Mouse (Mus musculus) cerebral cortex, adult 2 months (tissue): Measurements from ENCODE around the gene Kremen2.

Experiments
- WGBS: fragments of 180-500 bp; shearing (Covaris S2); methylation state at CpG from one replicate; pipeline ENCODE4 v1.1.7; 2018; 5-methylcytosine and 5-hydroxymethylcytosine counted together

The Kremen2 gene

DNA sequence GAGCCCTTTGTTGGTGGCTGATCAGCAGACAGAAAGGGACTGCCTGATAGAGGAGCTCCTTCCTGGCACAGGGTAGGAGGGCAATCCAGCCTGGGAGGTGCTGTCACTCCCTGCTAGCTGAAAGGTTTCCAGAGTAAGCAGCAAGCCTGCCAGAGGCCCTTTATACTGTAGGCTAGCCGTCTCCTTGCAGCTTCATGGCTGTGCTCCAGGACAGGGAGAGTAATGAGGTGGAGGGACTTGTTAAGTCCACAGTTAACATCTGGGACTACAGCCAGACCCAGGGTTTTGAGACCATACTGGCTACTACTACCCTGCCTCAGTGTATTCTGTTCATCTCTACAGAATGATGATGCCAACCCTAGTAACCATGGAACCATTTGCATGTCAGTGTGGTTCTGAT, 11.3 kb downstream of the Kremen2 start:
- WGBS: 40% methylated on average over 1 of the region's 1 CpGs

DNA sequence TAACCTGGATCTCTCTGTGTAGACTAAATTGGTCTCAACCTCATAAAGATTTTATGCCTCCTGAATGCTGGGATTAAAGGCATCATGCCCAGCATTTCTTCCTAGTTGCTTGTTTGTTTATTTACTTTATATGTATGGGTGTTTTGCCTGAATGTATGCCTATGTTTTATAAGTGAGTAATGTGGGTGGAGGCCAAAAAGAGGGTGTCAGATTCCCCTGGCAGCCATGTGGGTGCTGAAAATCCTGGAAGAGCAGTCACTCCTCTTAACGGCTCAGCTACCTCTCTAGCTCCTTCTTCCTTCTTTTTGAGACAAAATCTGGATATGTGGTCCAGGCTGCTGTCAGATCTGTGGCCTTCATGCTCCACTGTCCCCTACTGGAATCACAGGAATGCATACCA, 15.2 kb downstream of the Kremen2 start:
- WGBS: 43% methylated on average over 1 of the region's 1 CpGs

DNA sequence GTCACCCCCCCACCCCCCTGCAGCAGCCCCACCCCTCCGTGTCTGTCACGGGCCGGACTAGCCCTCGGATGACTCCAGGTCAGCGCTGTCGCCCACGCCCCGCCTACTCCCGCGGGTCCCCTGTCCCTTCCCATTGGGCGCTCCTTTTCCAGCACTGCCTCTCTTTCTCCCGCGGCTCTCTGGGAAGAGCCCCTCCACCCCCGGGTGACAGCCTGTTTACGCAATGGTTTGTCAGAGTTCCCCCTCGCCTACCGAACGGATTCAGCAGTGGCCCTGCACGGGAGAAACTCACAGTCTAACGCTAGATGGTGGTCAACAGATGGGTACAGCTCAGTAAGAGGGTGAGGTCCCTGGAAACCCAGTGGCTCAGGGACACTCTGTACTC, 18.9 kb downstream of the Kremen2 start:
- under 1% methylated on average over 19 of the region's 20 CpGs for WGBS

DNA sequence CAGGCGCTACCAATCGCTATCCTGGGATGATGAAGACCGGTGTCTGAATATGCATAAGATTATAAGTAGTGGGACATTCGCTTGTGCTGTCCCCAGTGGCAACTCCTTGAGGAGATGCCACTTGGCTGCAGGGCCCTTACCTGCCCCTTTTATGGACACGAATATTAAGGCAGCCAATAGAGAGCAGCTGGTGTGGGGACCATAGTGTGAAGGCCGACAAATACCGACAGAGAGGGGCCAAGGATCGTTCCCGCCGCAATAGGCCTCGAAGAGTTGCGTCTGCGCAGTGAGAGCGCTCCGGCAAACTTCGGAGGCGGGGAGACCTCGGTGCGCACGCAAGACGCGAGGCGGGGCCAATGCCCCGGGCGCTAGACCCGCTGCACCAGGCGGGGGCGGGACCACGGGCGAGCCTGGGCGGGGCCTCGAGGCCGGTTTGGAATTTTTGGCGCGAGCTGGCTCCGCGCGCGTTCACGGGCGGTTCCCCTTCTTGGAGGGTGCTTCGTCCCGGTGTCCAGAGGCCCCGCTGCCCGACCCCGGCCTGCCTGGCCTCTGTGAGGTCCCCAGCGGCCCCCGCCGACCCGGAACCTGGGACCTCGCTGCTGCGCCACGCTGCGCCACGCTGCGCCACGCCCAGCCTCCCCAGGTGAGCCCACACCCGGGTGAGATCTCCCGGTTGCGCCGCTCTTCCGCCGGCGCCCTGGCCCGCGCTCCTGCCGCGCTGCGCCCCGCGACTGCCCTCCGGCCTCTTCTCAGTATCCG, 19.5 kb downstream of the Kremen2 start, which contains the start of gene Pkmyt1:
TSS of gene Pkmyt1 (plus strand) at position 338 of the 759 bp plus-strand sequence.
- WGBS: under 1% methylated on average over 72 of the region's 73 CpGs

DNA sequence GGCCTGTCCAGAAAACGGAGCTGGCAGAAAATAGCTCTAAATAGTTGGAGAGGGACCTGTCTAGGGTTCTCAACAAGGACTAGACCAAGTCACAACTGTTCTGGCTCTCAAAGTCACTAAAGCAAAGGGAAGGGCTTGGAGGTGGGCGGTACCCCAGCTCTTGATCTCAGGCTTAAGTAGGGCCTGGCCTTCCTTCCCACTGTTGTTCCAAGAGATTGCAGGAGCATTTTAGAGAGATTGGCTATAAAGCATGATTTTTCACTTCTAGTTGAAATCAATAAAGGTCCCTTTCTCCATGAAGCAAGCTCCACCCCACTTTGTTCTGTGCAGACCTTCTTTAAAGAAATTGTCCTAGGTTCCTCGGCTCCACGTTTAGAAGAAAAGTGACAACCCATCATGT, 20.2 kb downstream of the Kremen2 start:
- 60% methylated on average over 4 of the region's 4 CpGs for WGBS

DNA sequence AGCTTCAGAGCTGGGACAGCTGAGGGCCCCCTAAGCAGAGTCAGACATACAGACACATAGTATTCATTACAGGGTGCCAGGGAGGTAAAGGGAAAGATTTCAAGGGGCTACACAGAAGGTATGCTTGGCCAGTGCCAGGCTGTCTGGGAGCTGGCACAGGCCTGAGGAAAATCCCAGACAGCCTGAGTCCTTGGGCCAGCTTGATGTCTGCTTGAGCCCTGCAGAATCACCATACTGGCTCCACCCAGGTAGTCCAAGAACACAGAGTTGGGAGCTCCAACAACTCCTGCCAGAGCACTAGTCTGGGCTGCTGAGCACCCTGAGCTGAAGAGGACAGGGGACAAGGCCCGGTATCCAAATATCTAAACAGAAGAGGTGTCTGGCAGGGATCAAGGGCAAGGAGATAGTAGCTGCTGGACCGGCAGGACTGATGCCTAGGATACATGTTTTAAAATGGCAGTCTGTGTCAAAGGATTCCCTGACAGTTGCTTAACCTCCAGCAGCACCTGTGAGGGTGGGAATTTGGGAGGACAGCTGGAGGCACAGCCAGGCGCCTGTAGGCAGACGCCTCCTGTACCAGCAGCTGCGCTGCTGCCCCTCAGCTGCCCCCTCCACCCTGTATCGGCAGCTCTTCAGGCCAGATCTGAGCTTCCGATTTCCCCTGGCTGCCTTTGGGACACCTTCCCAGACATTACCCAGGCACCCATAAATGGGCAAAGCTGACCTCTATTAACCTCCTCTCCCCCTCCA, 23.1 kb downstream of the Kremen2 start, which contains the start of gene 1520401A03Rik:
TSS of gene 1520401A03Rik (minus strand) at position 408 of the 750 bp plus-strand sequence.
- WGBS: 93% methylated on average over 7 of the region's 7 CpGs

DNA sequence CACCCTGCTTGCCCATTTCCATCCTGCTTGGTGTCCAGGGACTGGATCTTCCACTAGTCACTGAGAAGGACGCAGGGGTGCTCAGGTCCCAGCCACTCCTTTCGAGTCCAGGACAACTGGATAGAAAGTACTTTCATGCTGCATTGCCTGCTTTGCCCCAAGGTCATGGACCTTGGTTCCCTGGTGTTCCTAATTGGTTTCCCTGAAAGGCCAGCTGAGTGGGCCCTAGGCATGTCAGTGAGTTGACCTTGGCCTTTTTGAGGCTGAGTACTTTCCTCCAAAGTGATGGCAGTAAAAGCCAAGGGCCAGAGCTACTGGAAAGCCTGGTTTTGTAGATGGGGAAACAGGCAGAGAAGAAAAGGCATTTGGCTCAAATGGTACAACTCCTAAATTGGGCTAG, 23.7 kb downstream of the Kremen2 start:
- 92% methylated on average over 2 of the region's 2 CpGs for WGBS

DNA sequence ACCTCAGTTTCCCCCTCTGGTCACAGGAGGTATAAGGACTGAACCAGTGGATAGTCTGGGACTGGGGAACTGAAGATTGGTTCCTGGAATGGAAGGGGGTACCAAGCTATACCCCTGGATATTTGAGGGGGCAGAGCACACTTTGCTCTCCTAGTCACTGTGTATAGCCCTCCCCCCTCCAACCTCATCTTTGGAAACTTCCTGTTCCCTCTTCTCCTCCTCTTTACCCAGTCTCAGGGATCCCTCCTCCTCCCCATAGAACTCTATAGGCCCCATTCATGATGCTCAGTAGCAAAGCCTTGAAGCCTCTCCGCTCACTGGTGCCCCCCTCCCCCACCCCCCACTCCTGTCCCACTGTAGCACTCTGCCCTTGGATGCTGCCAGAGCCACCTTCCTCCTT, 26.2 kb downstream of the Kremen2 start:
- WGBS: 43% methylated on average over 1 of the region's 1 CpGs

DNA sequence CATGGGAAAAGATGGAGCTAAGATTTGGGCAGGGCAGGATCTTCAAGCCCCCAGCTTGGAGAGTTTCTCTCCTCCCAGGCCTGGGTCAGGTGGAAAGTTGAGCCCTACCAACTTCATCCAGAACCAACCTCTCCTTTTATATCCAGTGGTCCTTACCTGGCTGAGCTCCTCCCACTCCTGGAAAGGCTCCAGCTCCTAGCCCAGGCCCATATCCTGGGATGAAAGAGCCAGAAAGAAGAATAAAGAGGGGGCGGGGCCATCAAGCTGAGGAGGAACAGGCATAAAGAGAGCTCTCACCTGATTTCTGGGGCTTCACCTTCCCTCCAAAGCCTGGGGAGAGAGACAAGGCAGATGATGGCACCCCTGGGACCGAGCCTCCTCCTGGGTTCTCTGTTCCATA, 28.6 kb downstream of the Kremen2 start:
- 83% methylated on average over 2 of the region's 2 CpGs for WGBS

DNA sequence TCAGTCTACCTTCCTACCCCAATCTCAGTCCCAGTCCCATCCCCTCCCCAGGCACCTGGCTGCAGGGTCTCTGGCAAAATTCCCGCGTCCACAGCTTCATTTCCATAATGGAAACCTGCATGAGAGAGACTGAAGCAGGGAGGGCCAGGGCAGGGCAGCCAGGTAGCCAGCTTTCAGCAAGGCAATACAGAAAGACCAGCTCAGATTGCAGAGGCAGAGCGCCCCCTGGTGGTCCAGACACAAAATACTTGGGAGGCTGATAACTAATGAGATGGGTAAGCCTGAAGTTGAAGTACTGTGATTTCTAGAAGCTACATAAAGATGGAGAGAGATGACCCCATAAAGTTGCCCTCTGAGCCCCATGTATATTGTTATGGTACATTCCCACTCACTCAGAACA, 39.4 kb downstream of the Kremen2 start:
- 16% methylated on average over 3 of the region's 3 CpGs for WGBS

DNA sequence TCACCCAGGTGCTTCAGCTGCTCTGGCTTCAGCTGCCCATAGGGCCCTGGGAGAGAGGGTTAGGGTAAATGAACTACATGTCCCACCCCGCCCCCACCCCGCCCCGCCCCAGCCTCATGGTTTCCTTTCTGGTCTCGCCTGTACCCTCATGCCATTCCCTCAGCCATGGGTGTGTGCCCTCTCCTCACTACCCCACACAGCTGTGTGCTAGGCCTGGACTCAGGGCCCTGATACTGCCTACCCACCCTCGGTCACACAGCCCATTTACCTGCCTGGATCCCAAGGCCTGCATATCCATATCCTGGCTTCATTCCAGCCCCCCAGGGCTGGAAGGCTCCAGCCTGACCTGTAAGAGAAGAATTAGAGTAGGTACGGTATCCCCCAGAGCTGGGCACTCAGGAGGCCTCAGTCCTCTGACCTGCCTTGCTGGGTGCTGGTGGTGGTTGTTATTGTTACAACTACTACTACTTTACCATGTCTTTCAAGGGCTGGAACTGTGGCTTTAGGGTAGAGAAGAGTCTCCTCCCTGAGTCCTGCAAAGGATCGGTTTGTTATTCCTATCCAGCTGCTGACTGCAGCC, 40.0 kb downstream of the Kremen2 start:
- WGBS: 81% methylated on average over 7 of the region's 7 CpGs

DNA sequence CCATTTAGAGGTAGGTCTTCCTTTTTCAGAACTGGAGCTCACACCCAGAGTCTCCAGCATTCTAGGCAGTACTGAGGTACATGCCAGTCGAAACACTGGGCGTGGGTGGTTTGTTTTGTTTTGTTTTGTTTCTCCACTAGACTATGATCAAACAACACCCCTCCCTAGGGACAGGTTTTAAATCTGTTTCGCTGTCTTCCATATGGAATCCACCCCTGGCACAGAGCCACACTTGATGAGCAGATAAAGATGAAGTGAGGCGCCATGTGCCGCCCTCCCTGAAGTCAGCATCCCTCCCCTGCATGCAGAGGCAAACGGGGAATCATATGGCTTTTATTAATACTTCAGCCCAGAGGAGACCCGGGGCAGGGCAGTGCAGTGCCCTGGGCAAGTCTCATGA, 40.9 kb downstream of the Kremen2 start:
- WGBS: 34% methylated on average over 7 of the region's 7 CpGs

DNA sequence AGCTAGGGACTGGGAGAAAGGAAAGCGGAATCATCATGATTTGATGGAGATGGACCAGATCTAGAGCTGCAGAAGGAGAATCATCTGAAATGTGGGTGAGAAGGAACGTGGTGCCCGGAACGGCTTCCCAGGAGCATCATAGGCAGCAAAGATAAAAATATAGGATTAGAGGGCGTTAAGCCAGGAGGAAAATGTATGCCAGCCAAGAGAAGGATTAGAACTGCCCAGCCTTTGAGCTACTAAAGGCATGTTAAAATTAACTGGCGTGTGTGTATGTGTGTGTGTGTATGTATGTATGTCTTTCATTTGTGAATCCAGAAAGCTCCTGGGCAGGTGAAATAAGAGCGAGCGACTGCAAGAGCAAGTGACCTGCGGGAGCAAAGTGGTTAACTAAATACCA, 42.3 kb downstream of the Kremen2 start:
- 63% methylated on average over 9 of the region's 9 CpGs for WGBS

DNA sequence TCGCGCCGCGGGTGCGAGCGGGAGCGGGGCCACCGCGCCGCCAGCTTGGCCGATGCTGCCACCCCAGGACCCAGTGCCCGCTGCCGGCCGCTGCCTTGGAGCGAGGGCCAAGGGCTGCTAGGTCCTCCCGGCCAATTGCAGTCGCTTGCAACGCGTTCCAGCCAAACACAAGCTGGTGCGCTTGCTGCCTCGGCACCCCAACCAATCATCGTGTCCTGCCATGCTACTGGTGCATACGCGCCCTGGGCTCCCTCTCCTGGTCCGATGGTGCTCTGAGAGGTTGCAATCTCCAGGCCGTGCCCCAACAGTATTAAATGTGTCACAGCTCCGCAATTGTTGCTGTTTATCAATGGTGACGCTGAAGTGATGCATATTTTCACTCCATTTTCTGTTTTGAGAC, 45.6 kb downstream of the Kremen2 start:
- under 1% methylated on average over 28 of the region's 28 CpGs for WGBS

DNA sequence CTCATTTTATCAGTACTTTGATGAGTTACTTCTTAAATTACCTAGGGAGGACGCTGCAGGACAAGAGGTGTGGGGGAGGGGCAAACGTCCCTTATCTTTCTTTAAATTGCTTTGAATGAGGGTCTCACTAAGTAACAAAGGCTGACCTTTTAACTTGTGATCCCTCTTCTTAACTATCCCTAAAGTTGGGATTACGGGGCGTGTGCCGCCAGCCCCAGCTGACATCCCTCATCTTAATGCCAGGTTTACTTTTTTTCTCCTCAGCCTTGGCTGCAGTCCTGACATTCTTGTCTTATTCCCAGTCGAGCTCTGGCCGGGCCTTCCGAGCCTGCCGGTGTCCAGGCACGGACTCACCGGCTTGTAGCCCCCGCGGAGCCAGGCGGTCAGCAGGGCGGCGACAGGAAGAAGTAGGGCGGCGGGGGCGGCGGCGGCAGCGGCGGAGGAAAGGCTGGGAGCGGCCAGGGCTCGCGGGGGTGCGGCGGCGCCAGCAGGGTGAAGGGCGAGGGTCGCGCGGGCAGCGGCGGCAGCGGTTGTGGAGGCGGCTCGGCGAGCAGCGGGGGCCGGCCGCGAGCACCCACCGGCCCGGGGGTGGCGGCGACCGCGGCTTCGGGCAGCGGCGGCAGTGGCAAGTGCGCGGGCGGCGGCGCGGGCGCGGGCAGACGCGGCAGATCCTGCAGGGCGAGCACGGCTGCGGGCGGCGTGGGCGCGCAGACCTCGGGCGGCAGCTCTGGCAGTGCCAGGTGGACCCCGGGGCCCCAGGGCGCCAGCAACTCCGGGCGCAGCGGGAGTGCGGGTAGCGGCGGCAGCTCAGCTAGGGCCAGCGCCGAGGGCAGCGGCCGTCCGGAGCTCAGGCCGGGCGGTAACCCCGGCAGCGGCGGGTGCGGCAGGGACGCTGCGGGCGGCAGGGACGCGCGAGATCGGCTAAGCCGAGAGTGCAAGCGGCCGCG, 46.2 kb downstream of the Kremen2 start:
- WGBS: under 1% methylated on average over 93 of the region's 101 CpGs

DNA sequence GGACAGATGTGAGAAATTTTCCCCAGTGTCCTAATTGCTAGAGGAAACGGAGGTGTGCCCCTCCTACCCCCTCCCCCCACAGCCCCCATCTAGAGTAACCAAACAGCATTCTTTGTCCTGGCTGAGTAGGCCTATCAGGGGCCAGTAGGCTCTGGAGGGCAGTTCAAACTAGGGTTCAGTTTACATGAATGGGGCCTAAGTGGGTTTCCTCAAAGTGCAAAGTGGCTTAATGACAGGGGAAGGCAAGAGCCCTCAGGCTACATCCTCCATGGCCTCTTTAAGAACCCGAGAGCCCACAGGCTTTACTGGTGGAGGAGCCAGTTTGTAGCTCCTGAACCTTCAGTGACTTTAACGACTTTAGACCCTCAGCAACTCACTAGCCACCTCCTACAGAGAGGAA, 49.8 kb downstream of the Kremen2 start:
- WGBS: 71% methylated on average over 3 of the region's 3 CpGs

DNA sequence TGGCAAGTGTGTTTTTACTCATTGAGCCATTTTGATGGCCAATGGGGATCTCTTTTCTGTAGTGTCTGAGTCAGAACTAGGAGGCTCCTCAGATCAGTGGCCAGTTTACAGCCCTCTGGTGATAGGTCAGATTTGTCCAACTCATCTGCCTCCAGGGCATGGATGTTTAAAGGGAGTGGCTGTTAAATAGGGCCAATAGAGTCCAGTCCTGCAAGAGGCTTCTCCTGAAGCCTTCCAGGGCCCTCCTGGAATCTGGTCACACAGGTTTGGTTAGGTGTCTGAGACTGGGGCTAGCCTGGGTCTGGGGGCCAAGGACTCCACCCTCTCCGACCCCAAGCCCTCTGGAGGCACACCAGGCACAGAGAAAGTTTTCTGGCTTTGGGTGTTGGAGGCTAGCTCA, 51.1 kb downstream of the Kremen2 start:
- 73% methylated on average over 1 of the region's 1 CpGs for WGBS
